ENCODE assay signal across 10 mouse cellular contexts in genomic region chr6:126003002-126003742, GRCm38 (mm10).
DNase-seq lines count a peak whose midpoint lies in the region; ATAC-seq and TF ChIP-seq lines count a peak whose summit lies in the region.
"Had no signal": no experiment of that assay in that cellular context is flagged by ENCODE, and none has a peak within 500 bp of the region (broad histone marks: within the 10 kb centered on the region; RNA-seq: fewer than 3 reads in every experiment).

No protein-coding gene starts in this region.

- no peaks in the 10 kb centered on the region for H3K27me3 ChIP-seq in kidney, adult 2 months (replicated peaks; ENCODE audit: control insufficient read depth, insufficient read depth, low read length)
- H3K27me3 ChIP-seq in embryonic facial prominence, embryonic 13.5 days = no peaks in the 10 kb centered on the region
- H3K27me3 ChIP-seq in limb, embryonic 14.5 days (ENCODE audit: control insufficient read depth, insufficient read depth, low read length) = no peaks in the 10 kb centered on the region

- DNase-seq in kidney, adult 2 months = peak; percentile 28
- no peak for DNase-seq in kidney, adult 9 months
- DNase-seq in R1 (ENCODE audit: low read depth, low spot score) = peak; percentile 49
- peak; percentile 32 for DNase-seq in limb, embryonic 14.5 days (ENCODE audit: low spot score)
- no peak for DNase-seq in adipocyte (ENCODE audit: low spot score)
- DNase-seq in thymus, postnatal 36 days = no peak
- DNase-seq in layer of hippocampus, adult 9-10 months (ENCODE audit: low spot score) = no peak
- DNase-seq: cerebellum, adult 9-11 months; gastrocnemius, postnatal 36 days had no signal

- TF ChIP-seq CTCF in kidney, adult 2 months (conservative IDR thresholded peaks at IDR 0.05; ENCODE audit: insufficient read depth, insufficient read length, low read depth, low read length) = no peak

- 0 out of 2 replicates have a peak overlapping the region, but pooled peaks have one; percentile 6 for H3K9ac ChIP-seq in embryonic facial prominence, embryonic 13.5 days
- no peak overlapping the region for H3K9ac ChIP-seq in limb, embryonic 14.5 days (ENCODE audit: low read depth, low read length, severe bottlenecking)

- H3K4me1 ChIP-seq in kidney, adult 2 months (ENCODE audit: control insufficient read depth, insufficient read depth, low read length) = no peaks in the 10 kb centered on the region
- H3K4me1 ChIP-seq in embryonic facial prominence, embryonic 13.5 days = peaks cover 35% of the 10 kb centered on the region
- H3K4me1 ChIP-seq in limb, embryonic 14.5 days (ENCODE audit: control insufficient read depth, insufficient read depth, low read length) = peaks cover 15% of the 10 kb centered on the region

- WGBS in kidney, adult 2 months = 50% methylated on average over 4 of the region's 4 CpGs
- 9% methylated on average over 4 of the region's 4 CpGs for WGBS in embryonic facial prominence, embryonic 13.5 days
- WGBS in limb, embryonic 14.5 days = 15% methylated on average over 4 of the region's 4 CpGs

- TF ChIP-seq POLR2A in kidney, adult 2 months (IDR thresholded peaks at IDR 0.05; ENCODE audit: low read depth, low read length) = no peak
- TF ChIP-seq POLR2A in limb, embryonic 14.5 days (IDR thresholded peaks at IDR 0.05; ENCODE audit: borderline replicate concordance, extremely low read depth, insufficient read depth, insufficient read length) = no peak

- no peaks in the 10 kb centered on the region for H3K36me3 ChIP-seq in kidney, adult 2 months (ENCODE audit: control insufficient read depth, insufficient read depth, low read length)
- H3K36me3 ChIP-seq in embryonic facial prominence, embryonic 13.5 days = no peaks in the 10 kb centered on the region
- H3K36me3 ChIP-seq in limb, embryonic 14.5 days (ENCODE audit: control insufficient read depth, insufficient read depth, low read length) = no peaks in the 10 kb centered on the region

- H3K4me2 ChIP-seq in embryonic facial prominence, embryonic 13.5 days = no peak overlapping the region
- H3K4me2 ChIP-seq in limb, embryonic 14.5 days (replicated peaks; ENCODE audit: low read depth, low read length, severe bottlenecking) = no peak overlapping the region

- H3K9me3 ChIP-seq in embryonic facial prominence, embryonic 13.5 days = no peaks in the 10 kb centered on the region
- no peaks in the 10 kb centered on the region for H3K9me3 ChIP-seq in limb, embryonic 14.5 days (ENCODE audit: control insufficient read depth, low read length)

- no peak overlapping the region for H3K27ac ChIP-seq in kidney, adult 2 months (ENCODE audit: insufficient read depth, low read depth, low read length)
- H3K27ac ChIP-seq in embryonic facial prominence, embryonic 13.5 days = peak overlapping the region; percentile 66
- peak overlapping the region; percentile 59 for H3K27ac ChIP-seq in limb, embryonic 14.5 days (replicated peaks; ENCODE audit: low read depth, low read length)

- peak; percentile 69 for ATAC-seq in embryonic facial prominence, embryonic 13.5 days (ENCODE audit: insufficient number of reproducible peaks, insufficient read depth, low FRiP score, low TSS enrichment, low read depth)
- ATAC-seq in limb, embryonic 14.5 days (ENCODE audit: low FRiP score, low read depth) = peak; percentile 77

- no peak overlapping the region for H3K4me3 ChIP-seq in kidney, adult 2 months (ENCODE audit: insufficient read depth, low read depth, low read length)
- H3K4me3 ChIP-seq in embryonic facial prominence, embryonic 13.5 days = no peak overlapping the region
- H3K4me3 ChIP-seq in limb, embryonic 14.5 days (replicated peaks; ENCODE audit: low read length) = no peak overlapping the region

Comparison
In these comparisons a context has a peak if more than half of its experiments do, and no peak if none do; other contexts are left out.
1. DNase-seq: peak in kidney, adult 2 months (single experiment), R1 (single experiment) and limb, embryonic 14.5 days (single experiment); none in kidney, adult 9 months (single experiment), adipocyte (single experiment), thymus, postnatal 36 days (0 of 2) and layer of hippocampus, adult 9-10 months (single experiment).